Mouse (Mus musculus): Measurements from ENCODE around the gene Fam126a. TPM values are rescaled to one million over a fixed set of nuclear protein-coding genes. Genes with fewer than 3 reads are reported as not detected.

Gene Fam126a
- total RNA-seq, 2 experiments from 2014 or later, result 210 to 281 TPM

Other genes with a start within 250 kb of the Fam126a start
- 14.8 and 19.6 TPM in 2 replicates for gene Pus7, start 247.0 kb downstream of the Fam126a start, total RNA-seq (2015; ENCODE audit: low replicate concordance)
- 6.6 and 20.5 TPM in 2 replicates for gene Pus7, start 247.0 kb downstream of the Fam126a start, total RNA-seq (2017; ENCODE audit: low replicate concordance)
- gene Rint1, start 243.0 kb downstream of the Fam126a start, total RNA-seq (2015; ENCODE audit: low replicate concordance), result 11.3 and 13.6 TPM in 2 replicates
- gene Rint1, start 243.0 kb downstream of the Fam126a start, total RNA-seq (2017; ENCODE audit: low replicate concordance), result 15.7 and 28.4 TPM in 2 replicates
- 19.0 and 29.8 TPM in 2 replicates for gene Tomm7, start 186.5 kb downstream of the Fam126a start, total RNA-seq (2015; ENCODE audit: low replicate concordance)
- 45.6 and 59.8 TPM in 2 replicates for gene Tomm7, start 186.5 kb downstream of the Fam126a start, total RNA-seq (2017; ENCODE audit: low replicate concordance)
- gene Klhl7, start 69.9 kb upstream of the Fam126a start, total RNA-seq (2015; ENCODE audit: low replicate concordance), result 129 and 174 TPM in 2 replicates
- 149 and 157 TPM in 2 replicates for gene Klhl7, start 69.9 kb upstream of the Fam126a start, total RNA-seq (2017; ENCODE audit: low replicate concordance)
- gene Nupl2, start 134.3 kb upstream of the Fam126a start, total RNA-seq (2015; ENCODE audit: low replicate concordance), result 8.6 and 17.1 TPM in 2 replicates
- 12.0 and 14.2 TPM in 2 replicates for gene Nupl2, start 134.3 kb upstream of the Fam126a start, total RNA-seq (2017; ENCODE audit: low replicate concordance)

Data from erythroblast, adult 5-6 weeks (primary cell).